In genomic region chr10:127294895-127295510, GRCm38 (mm10) we compare ENCODE assay signal across 1 mouse cellular context.
TF ChIP-seq lines count a peak whose summit lies in the region.

No protein-coding gene starts in this region.

TF ChIP-seq in MEL, 35 proteins besides CTCF, POLR2A, EP300 and RAD21:
- TF ChIP-seq ZMIZ1 (IDR thresholded peaks at IDR 0.05; ENCODE audit: low read depth, low read length) (peak; percentile 17; the same call in 1 of the 2 replicates), POLR2AphosphoS2 (IDR thresholded peaks at IDR 0.05; ENCODE audit: low read length) (peak; percentile 71), SMC3 (IDR thresholded peaks at IDR 0.05; ENCODE audit: low read depth, low read length) (peak; percentile 13; the same call in 1 of the 2 replicates), USF2 (IDR thresholded peaks at IDR 0.05; ENCODE audit: borderline replicate concordance in 1 of 2, insufficient read depth in 1 of 2, low read depth in 1 of 2, low read length in 2 of 2) (no peak), ZC3H11A (IDR thresholded peaks at IDR 0.05; ENCODE audit: low read depth, low read length) (no peak)
